Mouse (Mus musculus): ENCODE results near the gene Rpap1.

DNA sequence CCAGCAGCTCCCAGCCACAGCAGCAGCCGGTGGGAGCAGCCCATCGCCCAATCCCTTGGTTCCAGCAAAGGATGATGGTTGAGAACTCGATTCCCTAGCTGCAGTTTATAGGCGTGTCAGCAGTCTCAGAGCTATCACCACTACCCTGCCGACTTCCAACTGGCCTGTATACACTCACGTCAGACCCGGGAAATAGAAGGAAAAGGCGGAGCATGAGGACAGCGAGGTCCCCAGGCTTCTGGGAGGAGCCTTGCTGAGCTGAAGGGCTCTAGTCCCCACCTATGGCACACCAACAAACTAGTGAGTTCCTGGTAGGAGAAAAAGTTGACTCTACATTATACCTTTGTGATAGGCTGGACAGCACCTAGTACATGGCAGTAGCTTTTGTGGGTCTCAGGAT is 27.1 kb downstream of the Rpap1 start, which contains the start of gene Ltk:
- TF ChIP-seq GATA1 (IDR thresholded peaks at IDR 0.05; ENCODE audit: low read length), result no peak
- no peak for TF ChIP-seq TAL1 (IDR thresholded peaks at IDR 0.05; ENCODE audit: low read length)
